Mouse (Mus musculus): ENCODE measurements around the gene Casq2.

The Casq2 gene

DNA sequence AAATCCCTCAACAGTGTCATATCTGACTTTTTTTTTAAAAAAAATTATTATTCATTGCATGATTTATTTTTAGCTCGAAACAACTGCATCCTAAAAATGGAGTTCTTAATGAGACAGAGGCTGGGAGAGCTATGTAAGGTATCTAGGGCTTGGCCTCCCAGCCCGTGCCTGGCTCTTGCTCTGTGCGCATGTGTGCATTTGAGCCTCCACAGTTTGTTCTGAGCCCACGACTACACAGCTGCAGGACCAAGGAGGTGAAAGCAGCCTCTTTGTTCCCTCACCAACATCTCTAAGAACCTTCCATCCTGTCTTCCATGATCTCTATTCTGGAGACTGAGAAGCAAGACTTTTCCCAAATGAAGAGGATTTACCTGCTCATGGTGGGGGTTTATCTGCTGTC, at the start of gene Casq2:
TSS of gene Casq2 (plus strand) at position 133 of the 400 bp plus-strand sequence.
- DNase-seq (ENCODE audit: low spot score): no peak

DNA sequence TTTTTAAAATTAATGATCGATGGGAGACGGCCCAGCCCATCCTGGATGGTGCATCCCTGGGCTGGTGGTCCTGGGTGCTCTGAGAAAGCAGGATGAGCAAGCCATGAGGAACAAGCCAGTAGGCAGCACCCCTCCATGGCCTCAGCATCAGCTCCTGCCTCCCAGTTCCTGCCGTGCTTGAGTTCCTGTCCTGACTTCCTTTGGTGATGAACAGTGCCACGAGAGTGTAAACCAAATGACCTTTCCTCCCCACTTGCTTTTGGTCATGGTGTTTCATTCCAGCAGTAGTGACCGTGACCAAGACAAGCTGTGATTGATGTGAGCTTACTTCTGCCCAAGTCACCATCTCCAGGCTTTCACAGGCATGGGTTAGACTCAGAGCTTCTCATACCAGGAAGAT, 48.4 kb upstream of the Casq2 start:
- DNase-seq (ENCODE audit: low spot score): no peak

DNA sequence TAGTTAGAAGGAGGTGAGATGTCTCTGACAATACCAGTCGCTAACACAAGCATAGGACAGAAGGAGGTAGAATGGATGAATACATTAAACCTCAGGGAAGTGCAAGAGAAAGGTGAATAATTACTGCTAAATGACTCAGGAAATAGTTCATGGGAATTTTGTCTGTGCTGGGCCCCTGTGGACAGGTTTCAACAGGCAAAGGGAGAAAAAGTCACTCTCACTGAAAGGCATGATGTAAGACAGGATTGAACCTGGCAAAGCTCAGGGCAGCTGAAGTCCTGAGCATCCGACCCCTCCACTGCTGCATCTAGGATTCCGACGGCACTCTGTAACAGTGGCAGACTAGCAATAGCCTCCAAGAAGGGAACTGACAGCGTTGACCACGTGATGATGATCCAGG, 47.6 kb upstream of the Casq2 start:
- DNase-seq (ENCODE audit: low spot score): no peak

DNA sequence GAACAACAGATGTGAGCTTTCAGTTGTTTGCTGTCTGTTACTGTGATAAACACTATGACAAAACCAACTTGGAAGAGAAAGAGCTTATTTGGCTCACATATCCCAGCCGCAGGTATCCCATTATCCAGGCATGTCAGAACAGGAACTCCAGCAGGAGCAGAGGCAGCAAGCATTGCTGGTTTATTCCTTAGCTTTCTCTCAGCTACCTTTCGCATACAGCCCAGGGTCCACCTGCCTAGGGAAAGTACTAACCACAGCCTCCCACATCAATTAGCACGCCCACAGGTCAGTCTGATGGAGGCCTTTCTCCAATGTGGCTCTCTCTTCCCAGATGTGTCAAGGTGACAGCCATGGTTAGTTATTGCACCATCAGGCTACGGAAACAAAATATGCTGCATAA, 44.6 kb upstream of the Casq2 start:
- no peak for DNase-seq (ENCODE audit: low spot score)

DNA sequence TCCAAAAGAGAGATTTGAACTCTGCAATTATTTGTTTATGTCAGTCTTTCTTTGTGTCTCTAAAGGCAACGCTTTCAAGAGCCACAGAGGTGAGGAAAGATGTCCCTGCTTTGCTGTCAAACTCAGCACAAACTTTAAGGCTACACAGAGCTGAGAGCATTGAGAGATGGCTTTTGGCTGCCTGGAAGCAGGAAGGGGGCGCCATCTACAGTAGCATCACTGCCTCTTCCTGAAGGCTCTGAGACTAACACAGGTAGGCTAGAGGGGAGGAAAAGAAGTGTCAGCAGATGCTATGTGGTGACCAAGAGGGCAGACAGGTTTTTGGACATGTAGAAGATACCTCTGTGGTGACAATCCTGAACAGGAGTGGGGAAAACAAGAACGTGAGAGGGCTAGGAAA, 41.1 kb upstream of the Casq2 start:
- DNase-seq (ENCODE audit: low spot score): no peak

DNA sequence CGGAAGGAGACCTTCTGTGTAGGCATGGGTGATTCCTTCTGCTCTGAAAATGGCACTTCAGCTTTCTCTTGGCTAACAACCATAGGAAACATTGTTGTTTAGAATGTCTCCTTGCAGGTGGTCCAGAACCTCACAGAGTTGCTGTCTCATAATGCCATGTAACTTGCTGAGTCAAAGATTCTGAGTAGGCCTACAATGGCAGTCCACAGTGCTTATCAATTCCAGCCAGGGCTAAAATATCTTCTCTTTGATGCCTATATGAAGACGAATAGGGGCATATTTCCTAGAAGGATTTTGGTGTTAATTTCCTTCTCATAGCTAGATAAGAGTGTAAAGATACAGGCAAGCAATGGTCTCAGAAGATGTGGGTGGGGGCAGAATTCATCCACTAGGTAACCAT, 38.7 kb upstream of the Casq2 start:
- DNase-seq (ENCODE audit: low spot score): no peak

DNA sequence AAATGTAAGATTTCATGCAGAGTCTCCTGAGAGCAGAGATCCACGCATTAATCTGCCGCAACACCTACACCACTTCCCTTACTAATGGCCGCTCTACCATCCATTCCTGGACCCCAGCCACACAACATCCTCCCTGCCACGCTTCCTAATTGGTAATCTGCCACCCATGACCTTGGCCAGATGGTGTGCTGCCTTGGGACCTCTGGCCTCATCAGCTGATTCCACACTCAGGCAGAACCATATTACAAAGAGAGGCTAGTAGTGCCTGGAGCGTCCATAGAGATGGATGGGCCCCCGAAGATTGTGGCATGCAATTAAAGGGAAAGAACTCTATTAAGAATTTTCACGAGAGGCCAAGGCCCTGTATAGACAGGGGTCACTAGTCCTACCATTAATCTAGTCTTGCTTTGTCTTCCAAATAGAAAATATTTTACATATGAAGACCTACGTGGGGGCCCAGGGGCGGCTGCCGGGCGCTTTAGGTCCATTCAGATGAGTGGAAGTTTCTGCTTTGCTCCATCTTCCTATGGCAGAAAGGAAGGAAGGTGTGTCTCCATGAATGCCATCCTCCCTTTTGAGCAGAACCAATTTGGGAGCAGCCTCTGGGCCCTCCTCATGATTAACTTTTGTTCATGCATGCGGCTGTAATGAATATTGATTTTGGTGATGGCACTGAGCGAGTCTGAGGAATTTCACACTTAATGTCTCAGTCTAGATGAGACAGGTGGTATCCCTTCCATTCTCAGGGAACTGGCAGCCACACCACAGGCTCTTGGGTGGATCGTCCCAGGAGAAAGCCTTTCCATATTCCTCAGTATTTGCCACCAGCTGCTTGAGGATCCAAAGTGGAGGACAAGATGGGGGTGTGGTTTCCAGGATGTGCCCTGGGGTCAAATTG, 36.8 kb upstream of the Casq2 start:
- DNase-seq (ENCODE audit: low spot score): no peak

DNA sequence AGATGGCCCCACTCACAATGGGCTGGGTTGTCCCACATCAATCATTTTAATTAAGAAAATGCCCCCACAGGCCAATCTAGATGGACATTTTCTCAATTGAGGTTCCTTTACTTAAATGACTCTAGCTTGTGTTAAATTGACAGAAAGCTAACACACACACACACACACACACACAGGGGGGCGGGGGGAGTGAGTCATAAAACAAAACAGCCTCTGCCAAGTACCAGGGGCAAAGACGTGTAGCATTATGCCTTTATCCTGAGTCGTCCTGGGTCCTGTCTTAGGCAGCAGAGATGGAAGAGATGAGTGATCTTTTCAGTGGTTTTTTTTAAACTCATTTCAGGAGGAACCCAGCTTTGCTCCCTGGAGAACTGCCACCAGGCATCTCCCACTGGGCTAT, 34.2 kb upstream of the Casq2 start:
- DNase-seq (ENCODE audit: low spot score): no peak

DNA sequence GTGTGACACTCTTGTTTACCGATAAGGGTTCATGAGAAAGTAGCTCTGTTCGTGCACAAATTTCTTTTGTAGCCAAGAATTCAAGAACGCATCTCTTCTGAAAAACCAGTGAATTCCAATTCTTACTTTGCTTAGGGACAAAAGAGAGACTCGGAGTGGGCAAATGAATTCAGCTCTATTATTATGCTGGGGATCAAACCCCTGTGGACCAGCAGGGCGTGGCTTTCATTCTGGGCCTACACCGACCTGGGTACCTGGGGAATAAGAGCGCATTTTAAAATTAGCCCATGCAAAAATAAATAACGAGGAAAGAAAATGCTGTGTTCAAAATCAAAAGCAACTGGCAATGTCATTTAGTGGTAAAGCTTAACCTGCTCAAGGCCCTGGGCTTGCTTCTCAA, 32.9 kb upstream of the Casq2 start:
- no peak for DNase-seq (ENCODE audit: low spot score)

DNA sequence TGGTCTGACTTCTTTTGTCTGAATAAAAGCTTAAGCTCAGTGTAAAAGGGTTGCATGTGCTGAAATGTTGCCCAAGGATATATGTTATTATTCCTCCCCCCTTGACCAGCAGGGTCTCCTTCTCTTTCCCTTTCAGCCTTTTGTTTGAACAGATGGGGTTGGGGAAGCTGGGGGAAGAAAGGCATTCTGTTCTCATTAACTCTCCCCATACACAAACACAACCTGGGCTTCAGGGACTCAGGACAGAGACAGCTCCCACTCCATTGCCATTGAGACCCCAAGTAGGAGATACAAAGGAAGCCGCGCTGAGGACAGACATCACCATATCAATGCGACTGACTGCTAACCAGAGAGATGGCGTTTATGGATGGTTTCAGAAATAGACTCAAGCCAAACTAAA, 30.3 kb upstream of the Casq2 start:
- no peak for DNase-seq (ENCODE audit: low spot score)

DNA sequence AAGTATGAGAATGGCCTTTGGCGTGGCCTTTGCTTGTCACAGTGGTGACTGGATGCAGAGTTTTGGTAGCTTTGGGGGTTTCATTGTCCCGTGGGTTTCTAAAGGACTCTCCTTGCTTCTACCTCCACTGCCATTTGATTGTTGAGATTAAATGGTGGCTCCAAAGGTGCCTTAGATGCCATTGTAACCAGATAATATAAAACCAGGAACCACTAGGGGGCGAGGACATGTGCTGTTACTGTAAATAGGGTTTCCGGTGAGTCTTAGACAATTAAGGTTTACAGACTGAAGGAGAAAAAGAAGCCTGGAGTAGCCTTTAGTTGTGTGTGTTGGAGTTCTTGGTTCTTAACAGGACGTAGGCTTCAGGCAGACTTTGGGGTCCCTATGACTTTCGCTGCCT, 26.1 kb upstream of the Casq2 start:
- DNase-seq (ENCODE audit: low spot score): no peak

DNA sequence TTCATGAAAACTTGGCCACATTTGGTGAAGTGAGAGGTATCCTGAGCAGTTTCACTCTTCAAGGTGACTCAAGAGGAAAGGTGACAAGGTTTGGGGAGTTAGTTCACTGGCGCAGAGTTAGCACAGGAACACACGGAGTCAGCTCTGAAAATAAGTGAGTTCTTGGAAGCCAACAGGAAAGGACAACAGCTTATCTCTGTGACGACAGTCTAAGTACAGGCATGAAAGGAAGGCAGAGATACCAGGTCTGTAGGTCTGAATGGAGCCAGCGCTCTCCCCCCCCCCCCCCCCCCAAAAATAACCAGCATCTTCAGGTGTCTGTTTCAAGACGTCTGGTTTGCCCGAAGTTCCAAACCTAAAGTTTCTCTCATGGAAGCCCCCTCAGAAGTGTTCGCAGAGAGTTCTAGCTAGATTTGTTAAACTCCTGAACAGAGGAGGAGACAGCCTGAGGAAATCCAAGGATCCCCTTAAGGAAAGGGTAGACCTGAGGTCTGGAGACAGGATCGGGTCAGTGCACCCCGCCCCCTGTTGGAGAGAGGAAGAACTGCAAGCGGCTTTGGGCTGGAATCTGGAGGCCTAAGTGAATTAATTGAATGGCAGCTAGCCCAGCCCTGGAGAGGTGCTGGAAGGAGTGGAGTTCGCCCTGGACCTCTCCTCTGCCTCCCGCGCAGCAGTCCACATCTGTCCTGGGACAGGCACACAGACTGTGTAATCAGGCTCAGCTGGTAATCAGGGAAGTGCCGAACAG, 24.1 kb upstream of the Casq2 start:
- peak; percentile 35 for DNase-seq (ENCODE audit: low spot score)

DNA sequence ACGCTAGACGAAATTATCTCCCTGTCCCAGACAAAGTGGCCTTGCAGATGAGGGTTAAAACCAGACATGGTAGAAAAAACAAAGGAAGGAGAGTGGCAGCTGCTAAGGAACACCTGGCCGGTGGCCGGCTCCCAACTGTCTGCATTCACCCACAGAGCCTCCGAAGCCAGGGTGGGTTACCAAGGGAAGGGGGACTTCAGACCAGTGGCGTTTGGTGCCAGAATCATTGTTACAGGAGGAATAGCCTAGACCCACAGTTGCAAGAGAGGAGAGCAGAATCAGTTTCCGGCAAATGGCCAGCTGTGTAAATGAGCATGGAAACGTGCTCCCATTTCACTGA, 23.6 kb upstream of the Casq2 start:
- no peak for DNase-seq (ENCODE audit: low spot score)

DNA sequence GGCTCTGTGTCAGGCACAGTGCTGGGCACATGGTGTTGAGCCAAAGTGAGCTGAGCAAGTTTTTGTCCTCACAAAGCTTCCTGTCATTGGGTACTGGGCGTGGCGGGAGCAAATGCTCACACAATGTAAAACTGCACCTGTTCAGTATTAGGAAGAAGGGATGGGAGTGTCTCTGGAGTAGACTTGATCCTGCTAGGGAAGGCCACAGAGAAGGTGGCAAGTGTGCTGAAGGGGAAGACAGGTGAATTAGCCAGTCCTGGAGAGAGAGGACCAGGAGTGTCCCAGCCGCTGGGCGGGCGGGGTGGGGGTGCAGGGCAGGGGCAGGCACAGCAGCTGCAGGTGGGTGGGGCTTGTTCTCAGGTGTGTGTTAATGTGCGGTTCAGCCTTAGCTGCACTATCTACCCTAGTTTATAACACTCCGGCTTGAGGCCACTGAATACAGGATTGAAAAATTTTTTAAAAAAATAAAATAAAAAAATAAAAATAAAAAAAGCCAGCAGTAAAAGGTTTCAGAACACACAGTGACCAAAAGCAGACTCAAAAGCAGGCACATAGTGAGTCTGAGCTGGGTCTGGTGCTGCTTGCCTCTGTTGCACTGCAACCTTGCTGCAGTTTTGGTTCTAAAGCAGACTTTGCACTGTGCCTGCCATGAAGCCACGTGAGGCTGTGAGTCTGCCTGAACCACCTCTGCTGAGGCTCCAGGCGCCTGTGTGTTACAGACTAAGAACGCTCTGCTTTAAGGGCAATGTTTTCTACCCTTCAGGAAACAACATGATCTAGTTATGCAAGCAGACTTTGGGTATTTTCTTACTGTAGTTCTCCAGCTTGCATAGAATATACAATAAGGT, 22.7 kb upstream of the Casq2 start:
- no peak for DNase-seq (ENCODE audit: low spot score)

DNA sequence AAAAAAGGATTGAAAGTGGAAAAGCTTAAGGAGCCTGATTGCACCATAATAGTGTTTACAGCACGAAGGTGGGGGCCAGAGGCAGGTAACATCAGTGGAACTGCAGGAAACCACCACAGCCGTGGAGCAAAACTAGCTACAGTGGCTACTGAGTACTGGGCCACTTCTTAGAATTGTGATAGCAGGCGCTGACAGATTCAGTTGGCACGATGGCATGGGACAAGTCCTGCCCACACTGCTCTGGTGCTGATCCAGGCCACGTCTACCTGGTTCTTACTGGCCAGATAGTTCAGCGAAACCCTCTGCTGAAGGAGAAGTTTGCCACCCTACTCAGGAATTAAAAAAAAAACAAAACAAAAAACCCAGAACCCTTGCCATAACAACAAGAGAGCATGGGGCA, 21.6 kb upstream of the Casq2 start:
- DNase-seq (ENCODE audit: low spot score): no peak

DNA sequence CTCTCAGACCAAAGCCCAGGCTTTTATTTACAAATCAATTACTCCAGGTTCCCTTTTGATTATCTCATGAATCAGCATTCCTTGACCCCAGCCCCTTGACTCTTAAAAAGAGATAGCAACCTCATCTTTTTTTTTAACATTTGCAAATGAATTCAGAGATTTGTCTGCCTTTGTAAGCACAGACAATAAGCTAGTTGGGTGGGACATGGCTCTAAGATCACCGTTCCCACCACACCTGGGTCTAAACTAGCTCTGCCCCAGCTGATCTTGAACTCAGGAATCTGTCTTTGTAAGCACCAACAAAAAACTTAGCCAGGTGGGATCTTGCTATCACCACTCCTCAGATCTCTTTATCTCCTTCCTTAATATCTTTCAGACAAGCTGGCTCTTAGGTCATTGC, 18.9 kb upstream of the Casq2 start:
- no peak for DNase-seq (ENCODE audit: low spot score)

DNA sequence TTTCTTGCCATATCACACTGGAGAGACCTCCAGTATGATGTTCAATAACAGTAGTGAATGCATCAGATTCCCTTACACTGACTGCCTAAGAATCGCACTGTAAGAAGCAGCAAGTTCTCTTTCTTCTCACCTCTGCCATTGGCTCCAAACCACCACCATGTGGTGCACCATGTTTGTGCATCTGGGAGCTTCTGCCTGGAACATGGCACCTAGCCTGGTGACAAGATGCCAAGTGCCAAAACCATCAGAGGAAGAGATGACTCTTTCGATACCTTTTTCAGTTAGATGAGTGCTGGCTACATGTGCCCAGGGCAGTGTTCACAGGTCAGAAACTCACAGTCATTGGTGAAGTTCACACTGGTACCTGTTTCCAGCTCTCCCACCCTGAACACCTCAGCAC, 18.4 kb upstream of the Casq2 start:
- no peak for DNase-seq (ENCODE audit: low spot score)

DNA sequence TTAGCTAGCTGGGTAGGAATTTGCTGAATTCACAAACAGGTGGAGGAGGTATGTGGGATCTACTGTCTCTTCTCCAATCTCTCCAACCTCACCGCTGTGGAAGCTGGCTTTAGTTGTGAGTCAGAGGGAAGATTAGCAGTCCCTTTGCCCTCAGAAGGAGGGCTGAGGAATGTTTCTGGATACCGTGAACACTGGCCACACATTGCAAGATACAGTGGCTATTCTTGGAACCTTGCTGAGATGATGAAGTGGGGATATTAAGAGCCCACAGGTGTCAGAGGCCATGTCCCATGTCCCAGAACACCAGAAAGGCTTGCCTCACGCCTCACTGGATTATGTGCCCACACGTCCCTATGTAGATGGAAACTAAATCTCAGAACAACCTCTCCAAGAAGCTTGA, 17.0 kb upstream of the Casq2 start:
- no peak for DNase-seq (ENCODE audit: low spot score)

DNA sequence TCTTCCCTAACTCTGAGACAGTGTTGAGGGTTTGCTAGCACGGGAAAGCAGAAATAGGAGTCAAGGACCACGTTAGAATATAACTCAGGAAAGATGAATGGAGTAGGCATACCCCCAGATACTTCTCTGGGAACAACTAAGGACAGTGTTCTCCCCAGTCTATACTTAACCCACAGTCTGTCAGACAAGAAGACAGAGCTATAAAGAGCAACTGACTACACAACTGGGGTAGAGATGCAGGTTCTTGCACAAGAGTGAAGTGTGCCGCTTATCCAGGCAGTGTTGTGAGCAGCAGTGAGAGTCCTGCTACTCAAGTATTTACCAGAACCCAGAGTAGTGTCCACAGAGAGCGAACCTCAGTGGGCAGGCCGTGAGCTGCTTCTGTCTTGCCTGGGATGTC, 16.5 kb upstream of the Casq2 start:
- no peak for DNase-seq (ENCODE audit: low spot score)

DNA sequence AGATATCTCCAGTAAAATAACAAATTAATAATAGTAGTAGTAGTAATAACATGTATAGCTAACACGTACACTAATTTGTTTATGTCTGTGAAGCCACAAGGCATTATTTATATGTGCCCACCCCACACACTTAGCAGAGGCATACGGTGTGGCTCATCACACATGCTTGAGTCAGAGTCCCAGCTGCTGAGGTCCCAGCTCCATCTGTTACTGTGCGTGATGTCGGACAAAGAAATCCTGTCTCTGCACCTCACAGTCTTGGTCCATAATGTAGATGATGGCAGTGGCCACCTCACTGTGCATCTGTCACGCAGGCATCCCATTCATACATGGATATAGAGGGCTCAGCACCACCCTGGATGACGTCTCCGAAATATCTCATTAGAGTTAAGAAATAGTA, 15.9 kb upstream of the Casq2 start:
- DNase-seq (ENCODE audit: low spot score): no peak

DNA sequence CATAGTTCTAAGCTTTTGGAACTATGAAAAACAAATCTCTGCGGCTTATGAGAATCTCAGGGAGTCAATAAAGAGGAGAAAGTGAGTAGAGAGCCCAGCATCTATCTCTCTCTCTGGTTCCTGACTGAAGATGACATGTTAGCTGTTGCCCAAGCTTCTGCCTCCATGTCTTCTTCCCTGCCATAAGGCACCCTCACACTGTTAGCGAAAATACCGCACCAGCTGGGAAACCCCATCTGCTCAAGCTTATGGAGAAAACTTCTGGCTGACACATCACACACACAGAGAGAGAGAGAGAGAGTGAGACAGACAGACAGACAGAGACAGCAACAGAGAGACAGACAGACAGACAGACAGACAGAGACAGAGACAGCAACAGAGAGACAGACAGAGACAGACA, 15.2 kb upstream of the Casq2 start:
- no peak for DNase-seq (ENCODE audit: low spot score)

DNA sequence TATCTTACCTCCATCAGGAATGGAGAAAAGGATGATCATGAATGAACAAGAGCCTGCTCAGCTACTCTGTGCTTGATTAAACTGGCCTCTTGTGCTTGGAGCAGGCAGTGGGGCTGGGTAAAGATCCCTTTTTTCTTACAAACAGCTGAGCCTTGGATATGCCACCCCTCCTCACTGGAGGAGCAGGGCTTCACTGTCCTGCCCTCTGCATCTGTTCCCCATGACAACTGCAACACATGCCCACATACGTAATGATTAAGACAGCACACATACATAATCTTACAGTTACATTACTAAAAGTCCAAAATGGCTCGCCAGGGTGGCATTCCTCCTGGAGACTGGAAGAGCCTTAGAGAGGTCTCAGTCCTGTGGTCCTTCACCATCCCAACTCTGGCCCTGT, 6.8 kb upstream of the Casq2 start:
- no peak for DNase-seq (ENCODE audit: low spot score)

DNA sequence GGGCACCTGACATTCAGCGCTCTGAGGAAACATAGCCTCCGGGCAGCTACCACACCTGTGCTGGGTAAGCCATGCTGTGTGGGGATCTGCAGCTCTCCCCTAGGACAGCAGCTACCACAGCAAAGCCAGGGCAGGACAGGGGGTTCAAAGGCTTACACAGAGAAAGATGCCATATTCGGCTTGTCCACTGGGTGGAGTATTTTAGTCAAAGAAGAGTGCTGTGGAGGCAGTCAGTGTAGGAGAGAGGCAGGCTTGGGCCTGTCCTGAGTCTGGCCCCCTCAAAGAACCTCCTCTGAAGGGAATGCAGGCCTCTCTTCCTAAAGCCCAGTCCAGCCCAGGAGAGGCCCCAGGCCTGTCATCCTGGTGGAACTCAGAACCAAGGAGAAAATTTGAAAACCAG, 4.4 kb upstream of the Casq2 start:
- DNase-seq (ENCODE audit: low spot score): peak; percentile 50

Measured in ovary, postnatal 10 days (tissue).